Mouse (Mus musculus) stomach, postnatal 0 days (tissue): ENCODE measurements around the gene Aldh9a1.

ENCODE experiments used
- CTCF ChIP-seq: IDR thresholded peaks from 2 replicates; pipeline ENCODE4 v1.5.1; 2016; ENCODE audit warnings: antibody characterized with exemption, low read depth, mild to moderate bottlenecking, moderate library complexity
- EP300 ChIP-seq: optimal IDR thresholded peaks from 2 replicates; pipeline ENCODE3; 2016; ENCODE audit warnings: antibody characterized with exemption

DNA sequence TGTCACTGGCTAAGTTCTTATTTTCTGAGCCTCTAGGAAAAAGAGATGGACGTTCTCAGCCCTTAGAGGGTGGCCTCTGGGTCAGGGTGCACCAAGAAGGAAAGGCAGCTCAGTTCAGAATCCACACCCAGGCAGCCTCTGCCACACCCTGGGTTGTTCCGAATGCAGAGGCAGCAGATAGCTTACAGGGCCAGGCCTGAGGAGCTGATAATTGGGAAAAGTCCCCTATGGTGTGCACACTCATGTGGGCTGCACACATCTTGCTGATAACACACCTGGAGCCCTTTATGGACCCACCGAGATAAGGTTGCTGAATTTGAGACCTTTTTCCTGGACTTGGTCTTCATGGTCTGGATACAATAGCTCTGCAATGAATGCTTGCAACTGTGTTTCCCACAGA lies 34.4 kb downstream of the Aldh9a1 start:
- TF ChIP-seq CTCF: no peak
- TF ChIP-seq EP300: no peak
